Mouse (Mus musculus): ENCODE measurements around the gene Dhx29.

GRCm38 (mm10) chr13:112967267-112967666 is 40.0 kb downstream of the Dhx29 start:
- no peak for TF ChIP-seq CTCF (conservative IDR thresholded peaks at IDR 0.05; ENCODE audit: low read length)
- TF ChIP-seq POU5F1 (IDR thresholded peaks at IDR 0.05; ENCODE audit: borderline replicate concordance, low read length): no peak
